Comparison of ENCODE assay signal across 19 mouse cellular contexts in the genomic region with DNA sequence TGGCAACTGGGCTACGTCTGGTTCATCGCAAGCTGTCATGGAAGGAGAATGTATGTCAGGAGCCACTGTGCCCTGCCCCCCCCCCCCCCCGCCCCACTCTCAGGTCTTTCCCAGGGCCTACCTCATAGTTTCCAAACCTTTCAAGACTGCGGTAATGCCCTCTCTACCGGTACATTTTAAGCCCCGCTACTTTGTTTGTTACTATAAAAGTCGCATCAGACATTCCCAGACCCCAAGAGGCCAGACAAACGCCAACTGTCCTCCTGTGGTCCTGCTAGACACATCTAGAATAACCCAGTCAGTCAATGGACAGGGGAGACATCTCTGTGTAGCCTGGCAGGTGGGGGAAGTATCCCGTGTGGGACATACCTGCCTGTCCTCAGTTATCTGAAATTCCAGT. TPM values are rescaled to one million over a fixed set of nuclear protein-coding genes. Genes with fewer than 3 reads are reported as not detected.
DNase-seq lines count a peak whose midpoint lies in the region; ATAC-seq and TF ChIP-seq lines count a peak whose summit lies in the region.
"Had no signal": no experiment of that assay in that cellular context is flagged by ENCODE, and none has a peak within 500 bp of the region (broad histone marks: within the 10 kb centered on the region; RNA-seq: fewer than 3 reads in every experiment).

No protein-coding gene starts in this region.

- no peak overlapping the region for H3K4me3 ChIP-seq in heart, embryonic 13.5 days
- no peak overlapping the region for H3K4me3 ChIP-seq in kidney, adult 2 months (ENCODE audit: insufficient read depth, low read depth, low read length)
- H3K4me3 ChIP-seq in thymus, adult 2 months (ENCODE audit: control insufficient read depth, insufficient read depth, low read length): no peak overlapping the region
- H3K4me3 ChIP-seq: embryonic facial prominence, embryonic 10.5 days; left cerebral cortex, adult 2 months; liver, embryonic 13.5 days; midbrain, embryonic 12.5 days; stomach, embryonic 15.5 days had no signal

- peaks cover 9% of the 10 kb centered on the region; the same call in 1 of the 2 replicates for H3K27me3 ChIP-seq in heart, embryonic 13.5 days (replicated peaks)
- no peaks in the 10 kb centered on the region for H3K27me3 ChIP-seq in kidney, adult 2 months (replicated peaks; ENCODE audit: control insufficient read depth, insufficient read depth, low read length)
- no peaks in the 10 kb centered on the region for H3K27me3 ChIP-seq in thymus, adult 2 months (ENCODE audit: control insufficient read depth, insufficient read depth, low read length)
- H3K27me3 ChIP-seq: liver, embryonic 13.5 days; midbrain, embryonic 12.5 days; stomach, embryonic 15.5 days had no signal

- peak overlapping the region; percentile 62 for H3K27ac ChIP-seq in heart, embryonic 13.5 days (replicated peaks)
- H3K27ac ChIP-seq in kidney, adult 2 months (ENCODE audit: insufficient read depth, low read depth, low read length): peak overlapping the region; percentile 81
- H3K27ac ChIP-seq in thymus, adult 2 months (ENCODE audit: control insufficient read depth, insufficient read depth, low read length): peak overlapping the region; percentile 79
- H3K27ac ChIP-seq: embryonic facial prominence, embryonic 10.5 days; hindbrain, embryonic 14.5 days; left cerebral cortex, adult 2 months; midbrain, embryonic 12.5 days; stomach, embryonic 15.5 days had no signal

- 56% methylated on average over 9 of the region's 9 CpGs for WGBS in heart, embryonic 13.5 days
- 83% methylated on average over 9 of the region's 9 CpGs for WGBS in kidney, adult 2 months
- 94% methylated on average over 9 of the region's 9 CpGs for WGBS in thymus, adult 2 months

- DNase-seq in heart, adult 11 months: no peak
- DNase-seq in kidney, adult 2 months: no peak
- no peak for DNase-seq in kidney, postnatal 4 days
- DNase-seq in thymus, adult 2 months: no peak
- DNase-seq in thymus, postnatal 36 days: no peak
- DNase-seq in cerebellum, adult 9-10 months: no peak
- DNase-seq: adrenal gland, postnatal 36 days; B cell, adult 2 months; cerebellum, adult 2 months; liver, embryonic 13.5 days; lung, embryonic 14.5 days; lung, postnatal 36 days; retina, postnatal 1 day had no signal

- no peak for ATAC-seq in heart, embryonic 13.5 days (ENCODE audit: extremely low read depth, insufficient number of reproducible peaks, low FRiP score, low TSS enrichment)

- no peaks in the 10 kb centered on the region for H3K9me3 ChIP-seq in heart, embryonic 13.5 days
- H3K9me3 ChIP-seq: embryonic facial prominence, embryonic 10.5 days; liver, embryonic 13.5 days; midbrain, embryonic 12.5 days; stomach, embryonic 15.5 days had no signal

- H3K36me3 ChIP-seq in heart, embryonic 13.5 days: peaks cover 3% of the 10 kb centered on the region; the same call in 1 of the 2 replicates
- H3K36me3 ChIP-seq in kidney, adult 2 months (ENCODE audit: control insufficient read depth, insufficient read depth, low read length): no peaks in the 10 kb centered on the region
- no peaks in the 10 kb centered on the region for H3K36me3 ChIP-seq in thymus, adult 2 months (ENCODE audit: control insufficient read depth, insufficient read depth, low read length)
- H3K36me3 ChIP-seq: liver, embryonic 13.5 days; midbrain, embryonic 12.5 days; stomach, embryonic 15.5 days had no signal

- no peak for TF ChIP-seq CTCF in kidney, adult 2 months (conservative IDR thresholded peaks at IDR 0.05; ENCODE audit: insufficient read depth, insufficient read length, low read depth, low read length)
- no peak for TF ChIP-seq CTCF in thymus, adult 2 months (IDR thresholded peaks at IDR 0.05; ENCODE audit: borderline replicate concordance, control insufficient read depth, extremely low read depth, insufficient read depth, low read length, poor library complexity)

- no peak overlapping the region for H3K4me2 ChIP-seq in heart, embryonic 13.5 days
- H3K4me2 ChIP-seq: hindbrain, embryonic 14.5 days; liver, embryonic 13.5 days; lung, embryonic 14.5 days; midbrain, embryonic 12.5 days; stomach, embryonic 15.5 days had no signal

- peaks cover 71% of the 10 kb centered on the region for H3K4me1 ChIP-seq in heart, embryonic 13.5 days
- peaks cover 21% of the 10 kb centered on the region for H3K4me1 ChIP-seq in kidney, adult 2 months (ENCODE audit: control insufficient read depth, insufficient read depth, low read length)
- peaks cover 76% of the 10 kb centered on the region for H3K4me1 ChIP-seq in thymus, adult 2 months (replicated peaks; ENCODE audit: control insufficient read depth, insufficient read depth, low read length)
- H3K4me1 ChIP-seq: midbrain, embryonic 12.5 days had no signal

- no peak for TF ChIP-seq POLR2A in kidney, adult 2 months (IDR thresholded peaks at IDR 0.05; ENCODE audit: low read depth, low read length)
- no peak for TF ChIP-seq POLR2A in thymus, adult 2 months (IDR thresholded peaks at IDR 0.05; ENCODE audit: control insufficient read depth, extremely low read depth, insufficient read depth, low read length, poor library complexity)

- no peak overlapping the region for H3K9ac ChIP-seq in heart, embryonic 13.5 days
- H3K9ac ChIP-seq: hindbrain, embryonic 14.5 days; liver, embryonic 13.5 days; lung, embryonic 14.5 days; midbrain, embryonic 12.5 days; stomach, embryonic 15.5 days had no signal

RNA-seq across cellular contexts. Expression of a gene that starts 28.2 kb away (rescaled TPM):
- polyA plus RNA-seq in heart, embryonic 13.5 days (2015; fragmentation: Nextera tagmentation; extraction: Ambion mirVana): 5.0 and 5.1 TPM in 2 replicates
- polyA plus RNA-seq in kidney, adult 2 months (2012; rRNA removed): 14.1 and 14.9 TPM in 2 replicates
- 69.0 and 73.0 TPM in 2 replicates for polyA plus RNA-seq in thymus, adult 2 months (2012; rRNA removed)
